Mouse (Mus musculus): ENCODE measurements around the gene D330020A13Rik. TPM values are rescaled to one million over a fixed set of nuclear protein-coding genes. Genes with fewer than 3 reads are reported as not detected.
"Not testable (repeated sequence)": the region's sequence is repeated elsewhere in the genome, so short reads cannot be mapped to it uniquely, and the experiment has no call there.

D330020A13Rik gene
- polyA plus RNA-seq, 1 experiment from 2014 or later, result not detected

- Histone ChIP-seq H3K4me1 (ENCODE audit: control insufficient read depth, insufficient read depth, low read length) (no peaks in the 10 kb centered on the region), H3K27ac (ENCODE audit: low read depth, low read length) (no peak overlapping the region), H3K9me3 (ENCODE audit: control insufficient read depth, low read length) (no peaks in the 10 kb centered on the region), H3K9ac (ENCODE audit: low read length) (no peak overlapping the region), H3K36me3 (ENCODE audit: control insufficient read depth, insufficient read depth, low read length) (no peaks in the 10 kb centered on the region), H3K4me2 (no peak overlapping the region), H3K27me3 (ENCODE audit: control insufficient read depth, insufficient read depth, low read length) (peaks cover 10% of the 10 kb centered on the region), H3K4me3 (ENCODE audit: low read depth, low read length) (no peak overlapping the region)
- peak; percentile 23 for DNase-seq (ENCODE audit: low spot score, missing footprints)
- ATAC-seq (ENCODE audit: low FRiP score), result no peak
- WGBS, result 46% methylated on average over 7 of the region's 7 CpGs
Measured at GRCm38 (mm10) chr6:120288541-120288940, 5.6 kb upstream of the D330020A13Rik start.

- peak; percentile 35 for DNase-seq (ENCODE audit: low spot score, missing footprints)
- no peak for ATAC-seq (ENCODE audit: low FRiP score)
- Histone ChIP-seq H3K27ac (ENCODE audit: low read depth, low read length) (no peak overlapping the region), H3K36me3 (ENCODE audit: control insufficient read depth, insufficient read depth, low read length) (no peaks in the 10 kb centered on the region), H3K27me3 (ENCODE audit: control insufficient read depth, insufficient read depth, low read length) (peaks cover 19% of the 10 kb centered on the region), H3K9ac (ENCODE audit: low read length) (no peak overlapping the region), H3K4me2 (no peak overlapping the region), H3K4me3 (ENCODE audit: low read depth, low read length) (no peak overlapping the region), H3K9me3 (ENCODE audit: control insufficient read depth, low read length) (no peaks in the 10 kb centered on the region), H3K4me1 (ENCODE audit: control insufficient read depth, insufficient read depth, low read length) (peaks cover 4% of the 10 kb centered on the region)
- WGBS, result 82% methylated on average over 4 of the region's 4 CpGs
Measured at GRCm38 (mm10) chr6:120289430-120289829, 4.7 kb upstream of the D330020A13Rik start.

DNA sequence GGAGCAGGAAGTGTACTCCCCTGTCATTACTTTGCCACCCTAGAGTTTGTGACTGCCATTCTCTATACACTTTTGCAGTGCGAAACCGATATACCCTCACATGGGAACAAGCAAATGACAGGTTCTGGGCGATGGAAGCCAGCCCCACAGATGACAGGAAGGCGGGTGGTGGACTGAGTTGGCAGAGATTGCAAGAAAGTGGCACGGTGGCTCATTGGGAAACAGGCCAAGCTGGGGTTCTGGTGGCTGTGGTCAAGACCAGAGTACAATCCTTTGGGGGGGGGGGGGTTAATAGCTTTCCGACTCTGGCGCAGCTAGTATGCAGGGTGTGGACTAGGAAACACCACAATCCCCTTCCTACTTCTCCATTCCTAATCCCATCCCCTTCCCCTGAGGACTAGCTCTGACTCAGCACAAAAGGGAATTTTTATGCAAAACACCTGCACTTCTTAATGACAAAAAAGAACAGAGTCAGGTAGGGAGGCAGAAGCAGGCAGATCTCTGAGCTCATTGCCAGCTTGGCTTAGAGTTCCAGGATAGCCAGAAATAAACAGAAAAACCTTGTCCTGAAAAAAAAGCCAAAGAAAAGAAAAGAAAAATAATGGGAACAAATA, 2.7 kb upstream of the D330020A13Rik start:
- WGBS, result 81% methylated on average over 6 of the region's 7 CpGs
- H3K4me3 ChIP-seq (ENCODE audit: low read depth, low read length), result no peak overlapping the region
- ATAC-seq (ENCODE audit: low FRiP score) (no peak), DNase-seq (ENCODE audit: low spot score, missing footprints) (peak; percentile 62)
- H3K9me3 ChIP-seq (ENCODE audit: control insufficient read depth, low read length), result no peaks in the 10 kb centered on the region
- no peak overlapping the region for H3K27ac ChIP-seq (ENCODE audit: low read depth, low read length)
- H3K4me2 ChIP-seq, result no peak overlapping the region
- no peak overlapping the region for H3K9ac ChIP-seq (ENCODE audit: low read length)
- H3K27me3 ChIP-seq (ENCODE audit: control insufficient read depth, insufficient read depth, low read length), result peaks cover 30% of the 10 kb centered on the region
- no peaks in the 10 kb centered on the region for H3K36me3 ChIP-seq (ENCODE audit: control insufficient read depth, insufficient read depth, low read length)
- H3K4me1 ChIP-seq (ENCODE audit: control insufficient read depth, insufficient read depth, low read length), result peaks cover 4% of the 10 kb centered on the region

DNA sequence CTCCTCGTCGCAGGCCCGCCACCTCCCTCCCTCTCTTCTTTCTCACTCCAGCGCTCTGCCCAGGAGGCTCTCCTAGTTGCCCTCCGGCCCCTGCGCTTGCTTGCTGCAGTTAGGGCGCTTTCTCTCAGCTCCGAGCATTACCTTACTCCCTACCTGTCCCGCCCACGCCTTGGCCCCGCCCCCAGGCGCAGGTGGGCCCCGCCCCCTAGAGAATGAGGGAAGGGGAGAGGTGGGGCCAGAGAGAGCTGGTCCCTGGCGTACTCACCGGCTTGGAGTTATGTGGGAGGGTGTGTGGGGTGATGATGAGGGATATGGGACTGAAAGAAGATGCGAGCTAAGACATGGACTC, 595 bp downstream of the D330020A13Rik start:
- H3K4me1 ChIP-seq (ENCODE audit: control insufficient read depth, insufficient read depth, low read length), result peaks cover 4% of the 10 kb centered on the region
- no peak overlapping the region for H3K27ac ChIP-seq (ENCODE audit: low read depth, low read length)
- H3K4me3 ChIP-seq (ENCODE audit: low read depth, low read length), result peak overlapping the region; percentile 65
- peak; percentile 67 for ATAC-seq (ENCODE audit: low FRiP score)
- H3K36me3 ChIP-seq (ENCODE audit: control insufficient read depth, insufficient read depth, low read length), result no peaks in the 10 kb centered on the region
- H3K4me2 ChIP-seq, result peak overlapping the region; percentile 99
- WGBS, result 2% methylated on average over 16 of the region's 16 CpGs
- peak overlapping the region; percentile 59 for H3K9ac ChIP-seq (ENCODE audit: low read length)
- H3K27me3 ChIP-seq (ENCODE audit: control insufficient read depth, insufficient read depth, low read length), result peaks cover 30% of the 10 kb centered on the region
- DNase-seq (ENCODE audit: low spot score, missing footprints), result no peak
- H3K9me3 ChIP-seq (ENCODE audit: control insufficient read depth, low read length), result no peaks in the 10 kb centered on the region

DNA sequence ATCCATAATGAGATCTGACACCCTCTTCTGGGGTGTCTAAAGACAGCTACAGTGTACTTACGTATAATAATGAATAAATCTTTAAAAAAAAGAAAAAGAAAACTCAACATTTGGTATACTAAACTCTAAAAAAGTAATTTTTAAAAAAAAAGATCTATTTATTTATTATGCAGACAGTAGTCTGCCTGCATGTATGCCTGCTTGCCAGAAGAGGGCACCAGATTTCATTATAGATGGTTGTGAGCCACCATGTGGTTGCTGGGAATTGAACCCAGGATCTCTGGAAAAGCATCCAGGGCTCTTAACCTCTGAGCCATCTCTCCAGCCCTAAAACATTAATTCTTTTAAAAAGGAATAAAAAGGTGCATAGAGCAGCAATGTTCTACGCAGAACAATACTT, 2.4 kb downstream of the D330020A13Rik start:
- not testable (repeated sequence) for ATAC-seq (ENCODE audit: low FRiP score); H3K4me1 ChIP-seq (ENCODE audit: control insufficient read depth, insufficient read depth, low read length); H3K4me2 ChIP-seq; H3K9ac ChIP-seq (ENCODE audit: low read length); H3K4me3 ChIP-seq (ENCODE audit: low read depth, low read length); H3K27ac ChIP-seq (ENCODE audit: low read depth, low read length); H3K36me3 ChIP-seq (ENCODE audit: control insufficient read depth, insufficient read depth, low read length); H3K9me3 ChIP-seq (ENCODE audit: control insufficient read depth, low read length); DNase-seq (ENCODE audit: low spot score, missing footprints)
- H3K27me3 ChIP-seq (ENCODE audit: control insufficient read depth, insufficient read depth, low read length), result peaks cover 30% of the 10 kb centered on the region
- WGBS, result 88% methylated on average over 2 of the region's 2 CpGs

GRCm38 (mm10) chr6:120301137-120301536, 7.0 kb downstream of the D330020A13Rik start:
- ATAC-seq (ENCODE audit: low FRiP score) (no peak), DNase-seq (ENCODE audit: low spot score, missing footprints) (peak; percentile 92)
- Histone ChIP-seq H3K9ac (ENCODE audit: low read length) (no peak overlapping the region), H3K4me3 (ENCODE audit: low read depth, low read length) (no peak overlapping the region), H3K27ac (ENCODE audit: low read depth, low read length) (no peak overlapping the region), H3K4me1 (ENCODE audit: control insufficient read depth, insufficient read depth, low read length) (no peaks in the 10 kb centered on the region), H3K27me3 (ENCODE audit: control insufficient read depth, insufficient read depth, low read length) (no peaks in the 10 kb centered on the region), H3K9me3 (ENCODE audit: control insufficient read depth, low read length) (no peaks in the 10 kb centered on the region), H3K4me2 (no peak overlapping the region), H3K36me3 (ENCODE audit: control insufficient read depth, insufficient read depth, low read length) (no peaks in the 10 kb centered on the region)
- WGBS, result 32% methylated on average over 6 of the region's 6 CpGs

GRCm38 (mm10) chr6:120302755-120303316, 8.7 kb downstream of the D330020A13Rik start:
- DNase-seq (ENCODE audit: low spot score, missing footprints) (peak; percentile 90), ATAC-seq (ENCODE audit: low FRiP score) (no peak)
- Histone ChIP-seq H3K27me3 (ENCODE audit: control insufficient read depth, insufficient read depth, low read length) (no peaks in the 10 kb centered on the region), H3K9me3 (ENCODE audit: control insufficient read depth, low read length) (no peaks in the 10 kb centered on the region), H3K36me3 (ENCODE audit: control insufficient read depth, insufficient read depth, low read length) (no peaks in the 10 kb centered on the region), H3K4me2 (peak overlapping the region; percentile 27; the same call in 1 of the 2 replicates), H3K9ac (ENCODE audit: low read length) (peak overlapping the region; percentile 11; the same call in 1 of the 2 replicates), H3K4me3 (ENCODE audit: low read depth, low read length) (no peak overlapping the region), H3K27ac (ENCODE audit: low read depth, low read length) (no peak overlapping the region), H3K4me1 (ENCODE audit: control insufficient read depth, insufficient read depth, low read length) (no peaks in the 10 kb centered on the region)
- WGBS, result 32% methylated on average over 16 of the region's 16 CpGs

GRCm38 (mm10) chr6:120306859-120307594, 12.9 kb downstream of the D330020A13Rik start:
- Histone ChIP-seq H3K4me2 (no peak overlapping the region), H3K4me3 (ENCODE audit: low read depth, low read length) (no peak overlapping the region), H3K36me3 (ENCODE audit: control insufficient read depth, insufficient read depth, low read length) (no peaks in the 10 kb centered on the region), H3K27me3 (ENCODE audit: control insufficient read depth, insufficient read depth, low read length) (no peaks in the 10 kb centered on the region), H3K4me1 (ENCODE audit: control insufficient read depth, insufficient read depth, low read length) (no peaks in the 10 kb centered on the region), H3K9me3 (ENCODE audit: control insufficient read depth, low read length) (no peaks in the 10 kb centered on the region), H3K9ac (ENCODE audit: low read length) (no peak overlapping the region), H3K27ac (ENCODE audit: low read depth, low read length) (no peak overlapping the region)
- 92% methylated on average over 3 of the region's 3 CpGs for WGBS
- ATAC-seq (ENCODE audit: low FRiP score) (no peak), DNase-seq (ENCODE audit: low spot score, missing footprints) (no peak)

GRCm38 (mm10) chr6:120309338-120309737, 15.2 kb downstream of the D330020A13Rik start:
- ATAC-seq (ENCODE audit: low FRiP score) (no peak), DNase-seq (ENCODE audit: low spot score, missing footprints) (peak; percentile 65)
- Histone ChIP-seq H3K9ac (ENCODE audit: low read length) (no peak overlapping the region), H3K9me3 (ENCODE audit: control insufficient read depth, low read length) (no peaks in the 10 kb centered on the region), H3K27me3 (ENCODE audit: control insufficient read depth, insufficient read depth, low read length) (no peaks in the 10 kb centered on the region), H3K4me1 (ENCODE audit: control insufficient read depth, insufficient read depth, low read length) (no peaks in the 10 kb centered on the region), H3K4me3 (ENCODE audit: low read depth, low read length) (no peak overlapping the region), H3K4me2 (no peak overlapping the region), H3K36me3 (ENCODE audit: control insufficient read depth, insufficient read depth, low read length) (no peaks in the 10 kb centered on the region), H3K27ac (ENCODE audit: low read depth, low read length) (no peak overlapping the region)
- WGBS, result 74% methylated on average over 9 of the region's 9 CpGs

All from midbrain, embryonic 11.5 days (tissue).